Mouse (Mus musculus): ENCODE measurements around the gene Poc1a. TPM values are rescaled to one million over a fixed set of nuclear protein-coding genes. Genes with fewer than 3 reads are reported as not detected.

The Poc1a gene
- total and polyA plus RNA-seq, 3 experiments, result 24.5 to 46.7 (median 31.9) TPM

GRCm38 (mm10) chr9:106340501-106341312 lies 59.8 kb downstream of the Poc1a start:
- Histone ChIP-seq H3K27me3 (replicated peaks) (no peaks in the 10 kb centered on the region), H3K9me3 (replicated peaks; ENCODE audit: low read length) (no peaks in the 10 kb centered on the region), H3K4me3 (replicated peaks in 1 of 3; ENCODE audit: low read depth in 2 of 3, low read length in 2 of 3, poor library complexity in 1 of 3) (no peak overlapping the region), H3K79me2 (replicated peaks; ENCODE audit: control insufficient read depth, extremely low read depth, insufficient read depth, poor library complexity, severe bottlenecking) (no peaks in the 10 kb centered on the region), H3K9ac (ENCODE audit: insufficient read depth, low read depth) (no peak overlapping the region), H3K36me3 (replicated peaks in 1 of 2; ENCODE audit: control insufficient read depth in 1 of 2, insufficient read depth in 1 of 2, low read length in 1 of 2) (peaks cover 0 to 50% of the 10 kb centered on the region in 2 experiments), H3K4me1 (ENCODE audit: control insufficient read depth in 1 of 2, insufficient read depth in 2 of 2) (peaks cover 0 to 3% of the 10 kb centered on the region in 2 experiments; a peak in 1 of 4 replicates), H3K27ac (ENCODE audit: insufficient read depth, low read depth) (no peak overlapping the region), H3K4me2 (ENCODE audit: insufficient read depth, low read depth, poor library complexity, severe bottlenecking) (no peak overlapping the region)
- no peak for DNase-seq (ENCODE audit: extremely low read depth)
- TF ChIP-seq TBP (conservative IDR thresholded peaks at IDR 0.05; ENCODE audit: low read depth, low read length) (no peak), MAFK (IDR thresholded peaks at IDR 0.05; ENCODE audit: insufficient replicate concordance, low read length) (no peak), E2F4 (IDR thresholded peaks at IDR 0.05; ENCODE audit: insufficient replicate concordance, low read depth, low read length) (no peak), ZKSCAN1 (IDR thresholded peaks at IDR 0.05; ENCODE audit: borderline replicate concordance, low read depth, low read length) (no peak)
- dilution Hi-C loops (cut with MboI; ENCODE audit: extremely low pct_ligation_motif_present, extremely low pct_unique_long_range_greater_than_20kb, low sequenced_read_pairs), result no loop called here
- in situ Hi-C loops (cut with MboI; ENCODE audit: low pct_ligation_motif_present, low pct_unique_long_range_greater_than_20kb, low sequenced_read_pairs), result no loop called here

- peaks cover 0 to 47% of the 10 kb centered on the region in 2 experiments for H3K36me3 ChIP-seq (replicated peaks in 1 of 2; ENCODE audit: control insufficient read depth in 1 of 2, insufficient read depth in 1 of 2, low read length in 1 of 2)
- no peak overlapping the region for H3K27ac ChIP-seq (ENCODE audit: insufficient read depth, low read depth)
- no peaks in the 10 kb centered on the region for H3K27me3 ChIP-seq (replicated peaks)
- no peak for DNase-seq (ENCODE audit: extremely low read depth)
- dilution Hi-C loops (cut with MboI; ENCODE audit: extremely low pct_ligation_motif_present, extremely low pct_unique_long_range_greater_than_20kb, low sequenced_read_pairs), result no loop called here
- no peak overlapping the region for H3K9ac ChIP-seq (ENCODE audit: insufficient read depth, low read depth)
- H3K79me2 ChIP-seq (replicated peaks; ENCODE audit: control insufficient read depth, extremely low read depth, insufficient read depth, poor library complexity, severe bottlenecking), result no peaks in the 10 kb centered on the region
- no peaks in the 10 kb centered on the region for H3K9me3 ChIP-seq (replicated peaks; ENCODE audit: low read length)
- peaks cover 0 to 8% of the 10 kb centered on the region in 2 experiments; a peak in 2 of 4 replicates for H3K4me1 ChIP-seq (ENCODE audit: control insufficient read depth in 1 of 2, insufficient read depth in 2 of 2)
- in situ Hi-C loops (cut with MboI; ENCODE audit: low pct_ligation_motif_present, low pct_unique_long_range_greater_than_20kb, low sequenced_read_pairs), result no loop called here
- H3K4me2 ChIP-seq (ENCODE audit: insufficient read depth, low read depth, poor library complexity, severe bottlenecking), result no peak overlapping the region
- no peak overlapping the region for H3K4me3 ChIP-seq (replicated peaks in 1 of 3; ENCODE audit: low read depth in 2 of 3, low read length in 2 of 3, poor library complexity in 1 of 3)
- TF ChIP-seq MAX (IDR thresholded peaks at IDR 0.05; ENCODE audit: low read length) (no peak), USF2 (conservative IDR thresholded peaks at IDR 0.05; ENCODE audit: low read depth, low read length) (no peak), HCFC1 (IDR thresholded peaks at IDR 0.05; ENCODE audit: low read depth, low read length) (no peak), SMC3 (IDR thresholded peaks at IDR 0.05; ENCODE audit: low read depth, low read length) (no peak)
Observed at GRCm38 (mm10) chr9:106341313-106341686, 60.4 kb downstream of the Poc1a start.

GRCm38 (mm10) chr9:106342573-106342972 lies 61.7 kb downstream of the Poc1a start:
- H3K79me2 ChIP-seq (replicated peaks; ENCODE audit: control insufficient read depth, extremely low read depth, insufficient read depth, poor library complexity, severe bottlenecking), result no peaks in the 10 kb centered on the region
- no peaks in the 10 kb centered on the region for H3K9me3 ChIP-seq (replicated peaks; ENCODE audit: low read length)
- no peak overlapping the region for H3K9ac ChIP-seq (ENCODE audit: insufficient read depth, low read depth)
- no peak overlapping the region for H3K4me2 ChIP-seq (ENCODE audit: insufficient read depth, low read depth, poor library complexity, severe bottlenecking)
- in situ Hi-C loops (cut with MboI; ENCODE audit: low pct_ligation_motif_present, low pct_unique_long_range_greater_than_20kb, low sequenced_read_pairs), result no loop called here
- H3K36me3 ChIP-seq (replicated peaks in 1 of 2; ENCODE audit: control insufficient read depth in 1 of 2, insufficient read depth in 1 of 2, low read length in 1 of 2), result peaks cover 0 to 43% of the 10 kb centered on the region in 2 experiments
- H3K27ac ChIP-seq (ENCODE audit: insufficient read depth, low read depth), result no peak overlapping the region
- H3K4me3 ChIP-seq (replicated peaks in 1 of 3; ENCODE audit: low read depth in 2 of 3, low read length in 2 of 3, poor library complexity in 1 of 3), result no peak overlapping the region
- dilution Hi-C loops (cut with MboI; ENCODE audit: extremely low pct_ligation_motif_present, extremely low pct_unique_long_range_greater_than_20kb, low sequenced_read_pairs), result no loop called here
- peaks cover 0 to 7% of the 10 kb centered on the region in 2 experiments; a peak in 2 of 4 replicates for H3K4me1 ChIP-seq (ENCODE audit: control insufficient read depth in 1 of 2, insufficient read depth in 2 of 2)
- TF ChIP-seq EP300 (IDR thresholded peaks at IDR 0.05; ENCODE audit: low read length), result no peak
- no peak for TF ChIP-seq CTCF (conservative IDR thresholded peaks at IDR 0.05 in 1 of 2, IDR thresholded peaks at IDR 0.05 in 1 of 2; ENCODE audit: low read depth in 2 of 2, low read length in 2 of 2)
- TF ChIP-seq ZNF384 (IDR thresholded peaks at IDR 0.05; ENCODE audit: low read depth, low read length), result no peak
- TF ChIP-seq MAX (IDR thresholded peaks at IDR 0.05; ENCODE audit: low read length), result no peak
- TF ChIP-seq E2F4 (IDR thresholded peaks at IDR 0.05; ENCODE audit: insufficient replicate concordance, low read depth, low read length), result no peak
- no peak for TF ChIP-seq UBTF (IDR thresholded peaks at IDR 0.05; ENCODE audit: low read depth, low read length)
- TF ChIP-seq BHLHE40 (IDR thresholded peaks at IDR 0.05; ENCODE audit: low read depth, low read length), result no peak
- no peak for TF ChIP-seq MAZ (IDR thresholded peaks at IDR 0.05; ENCODE audit: low read depth, low read length)
- TF ChIP-seq IRF4 (IDR thresholded peaks at IDR 0.05; ENCODE audit: low read depth, low read length), result no peak
- no peak for TF ChIP-seq SIN3A (IDR thresholded peaks at IDR 0.05; ENCODE audit: low read length)
- no peak for TF ChIP-seq GABPA (IDR thresholded peaks at IDR 0.05; ENCODE audit: insufficient replicate concordance, low read depth, low read length)
- TF ChIP-seq POLR2AphosphoS2 (IDR thresholded peaks at IDR 0.05; ENCODE audit: low read depth, low read length), result no peak
- no peak for TF ChIP-seq RCOR1 (conservative IDR thresholded peaks at IDR 0.05; ENCODE audit: low read depth, low read length)
- TF ChIP-seq ZKSCAN1 (IDR thresholded peaks at IDR 0.05; ENCODE audit: borderline replicate concordance, low read depth, low read length), result no peak
- no peak for TF ChIP-seq ZC3H11A (IDR thresholded peaks at IDR 0.05; ENCODE audit: low read depth, low read length)
- TF ChIP-seq POLR2A (IDR thresholded peaks at IDR 0.05; ENCODE audit: low read depth, low read length), result no peak
- no peaks in the 10 kb centered on the region for H3K27me3 ChIP-seq (replicated peaks)
- DNase-seq (ENCODE audit: extremely low read depth), result no peak
